Mouse (Mus musculus): ENCODE measurements at regions not wholly inside any gene's neighbourhood (a gene's known extent, or its start where the extent isn't known, plus 50 kb on each side); places are given as distances from the start of the nearest gene placed in this dataset.
A peak's percentile ranks its signal among the peaks of the same experiment; 100 is the strongest.

DNA sequence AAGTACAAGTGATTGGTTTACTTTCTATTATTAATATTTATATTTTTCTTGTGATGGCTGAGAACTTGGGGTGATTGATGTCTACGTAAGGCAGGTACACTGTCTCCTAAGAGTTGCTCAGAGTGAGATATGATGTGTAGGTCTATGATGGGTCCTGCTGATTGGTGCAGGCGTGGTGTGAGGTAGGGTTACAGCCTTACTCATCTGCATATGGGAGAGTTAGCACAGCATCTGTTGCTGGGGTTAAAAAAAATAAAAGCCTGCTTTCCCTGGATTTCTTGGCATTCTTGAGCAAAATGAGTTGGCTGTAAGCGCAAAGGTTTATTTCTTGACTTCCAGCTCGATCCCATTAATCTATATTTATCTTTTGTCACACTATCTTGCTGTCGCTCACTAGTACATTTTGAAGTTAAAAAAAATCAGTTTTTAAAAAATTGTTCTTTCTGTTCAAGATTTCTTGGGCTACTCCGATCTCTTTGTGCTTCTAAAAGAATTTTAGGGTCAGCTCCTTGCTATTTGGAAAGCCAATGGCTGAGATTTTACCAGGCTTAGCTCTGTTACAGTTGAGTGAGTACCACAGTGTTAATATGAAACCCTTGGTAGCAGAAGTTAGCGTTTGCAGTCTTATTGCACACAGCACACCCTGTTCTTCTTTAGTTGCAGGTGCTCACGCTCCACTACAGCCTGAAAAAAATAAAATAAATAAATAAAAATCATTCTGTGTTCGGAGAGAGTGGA, 482.0 kb downstream of the Plekhb2 start:
- no peak for DNase-seq

DNA sequence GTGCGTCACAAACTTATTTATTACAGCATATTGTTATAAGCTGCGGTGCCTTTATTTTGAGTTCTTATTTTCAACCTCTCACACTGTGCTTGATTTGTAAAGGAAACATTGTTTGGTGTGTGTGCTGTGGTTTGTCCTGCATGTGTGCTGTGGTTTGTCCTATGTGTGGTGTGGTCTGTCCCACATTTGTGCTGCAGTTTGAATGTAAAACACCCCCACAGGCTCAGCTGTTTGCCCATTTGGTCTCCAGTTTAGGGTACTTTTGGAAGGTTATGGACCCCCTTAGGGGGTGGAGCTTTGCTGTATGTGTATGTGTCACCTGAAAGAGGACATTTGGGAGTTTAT, 482.5 kb downstream of the Plekhb2 start:
- no peak for DNase-seq

DNA sequence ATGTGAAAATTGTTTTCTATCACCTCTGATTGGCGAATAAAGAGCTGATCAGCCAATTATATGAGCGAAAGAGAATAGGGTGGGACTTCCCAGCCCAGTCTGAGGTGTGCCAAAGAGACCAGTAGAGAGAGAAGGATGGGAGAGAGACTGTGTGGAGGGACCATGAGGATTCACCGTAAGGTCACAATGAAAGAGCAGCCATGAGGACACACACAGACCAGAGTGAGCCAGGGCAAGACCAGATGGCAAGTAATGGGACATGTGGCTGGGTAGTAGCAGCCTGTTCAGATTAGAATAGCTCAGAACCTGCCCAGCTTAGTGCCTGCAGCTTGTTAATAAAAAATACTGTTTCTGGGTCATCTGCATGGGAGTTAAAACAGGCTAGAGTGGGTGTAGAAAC, 487.9 kb downstream of the Plekhb2 start:
- DNase-seq, result peak; percentile 23 to 27

DNA sequence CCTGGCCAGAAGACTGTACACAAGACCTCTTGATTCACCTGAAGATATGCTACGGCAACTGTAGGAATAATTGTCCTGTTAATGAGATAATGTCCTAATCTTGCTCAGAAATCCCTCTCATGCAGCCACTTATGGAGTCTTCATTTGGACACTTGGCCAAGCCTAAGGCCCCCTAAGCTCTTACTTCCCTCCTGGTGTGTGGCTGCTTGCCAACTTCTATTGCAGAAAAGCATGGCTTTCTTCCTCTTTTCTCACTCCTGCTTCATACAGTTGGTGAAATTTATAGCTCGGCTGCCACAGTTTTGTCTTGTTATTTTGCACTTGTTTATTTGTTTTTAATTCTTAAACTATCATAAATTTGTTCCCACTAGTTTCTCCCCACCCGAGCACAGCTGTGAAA, 488.4 kb downstream of the Plekhb2 start:
- peak; percentile 61 to 64 for DNase-seq

DNA sequence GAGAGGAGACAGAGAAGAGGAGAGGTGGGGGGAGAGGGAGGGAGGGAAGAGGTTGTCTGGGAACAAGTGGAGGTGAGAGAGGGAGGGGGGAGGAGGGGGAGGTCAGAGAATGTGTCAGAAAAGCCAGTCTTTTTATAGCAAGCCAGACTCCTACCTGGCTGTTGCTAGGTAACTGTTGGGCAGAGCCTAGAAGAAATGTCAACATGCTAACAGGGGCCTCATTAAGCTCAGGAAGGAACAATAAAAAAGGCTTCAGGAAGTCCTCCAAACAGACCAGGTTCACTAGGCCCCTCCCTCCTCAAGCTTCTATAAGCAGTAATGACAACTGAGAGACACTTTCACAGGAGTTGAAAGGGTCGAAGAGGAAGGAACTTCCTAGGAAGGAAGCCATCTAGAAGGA, 494.8 kb downstream of the Plekhb2 start:
- no peak for DNase-seq

DNA sequence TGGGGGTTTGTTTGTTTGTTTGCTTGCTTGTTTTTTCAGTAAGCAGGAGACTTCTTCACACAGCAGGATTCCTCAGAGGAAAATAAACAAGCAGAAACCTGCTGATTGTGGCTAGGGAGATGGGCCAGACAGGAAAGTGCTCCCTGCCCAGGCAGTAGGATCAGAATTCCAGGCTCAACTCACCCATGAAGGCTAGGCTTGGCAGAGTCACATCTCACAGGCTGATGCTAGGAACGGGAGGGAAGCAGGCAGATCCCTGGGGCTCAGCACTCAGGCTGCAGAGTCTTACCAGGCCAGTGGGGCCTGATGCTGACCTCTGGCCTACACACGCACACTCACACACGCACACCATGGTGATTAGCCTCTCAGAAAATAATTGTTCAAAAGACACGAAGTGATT, 498.5 kb downstream of the Plekhb2 start:
- peak; percentile 28 to 31 for DNase-seq

DNA sequence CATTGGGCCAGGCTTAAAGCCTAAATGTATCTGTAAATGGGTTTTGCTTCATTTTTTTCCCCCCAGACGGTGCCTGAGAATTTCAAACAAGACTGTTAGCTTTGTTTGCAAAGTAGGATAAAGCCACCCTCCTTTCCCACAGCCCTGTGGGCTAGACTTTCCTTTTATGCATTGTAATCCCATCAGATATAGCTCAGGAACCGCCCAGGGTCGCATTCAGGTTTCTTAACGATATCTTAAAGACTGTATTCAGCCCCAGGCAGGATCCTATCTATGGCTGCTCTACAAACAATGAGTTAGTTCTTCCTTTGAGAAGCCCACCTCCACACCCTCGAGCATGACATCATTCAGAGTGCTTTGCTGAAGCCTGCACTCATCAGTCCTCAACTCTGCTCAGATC, 509.2 kb downstream of the Plekhb2 start:
- DNase-seq, result no peak

DNA sequence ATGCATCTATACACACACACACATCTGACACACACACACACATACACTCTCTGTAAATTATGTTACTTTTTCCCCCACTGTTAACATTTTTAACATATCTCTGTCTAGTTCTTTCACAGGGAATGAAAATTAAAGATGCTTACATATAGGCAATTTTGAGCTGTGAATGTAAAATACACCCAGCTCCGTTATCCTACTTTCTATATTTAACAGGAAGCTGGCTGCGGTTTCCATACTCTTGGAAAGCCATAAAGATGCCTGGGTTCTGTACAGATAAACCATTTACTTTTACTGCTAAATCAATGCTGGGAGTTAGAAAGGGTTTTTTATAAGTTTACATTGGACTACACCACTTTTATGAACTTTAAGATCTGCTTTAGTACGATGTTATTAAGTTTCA, 511.7 kb downstream of the Plekhb2 start:
- no peak for DNase-seq

DNA sequence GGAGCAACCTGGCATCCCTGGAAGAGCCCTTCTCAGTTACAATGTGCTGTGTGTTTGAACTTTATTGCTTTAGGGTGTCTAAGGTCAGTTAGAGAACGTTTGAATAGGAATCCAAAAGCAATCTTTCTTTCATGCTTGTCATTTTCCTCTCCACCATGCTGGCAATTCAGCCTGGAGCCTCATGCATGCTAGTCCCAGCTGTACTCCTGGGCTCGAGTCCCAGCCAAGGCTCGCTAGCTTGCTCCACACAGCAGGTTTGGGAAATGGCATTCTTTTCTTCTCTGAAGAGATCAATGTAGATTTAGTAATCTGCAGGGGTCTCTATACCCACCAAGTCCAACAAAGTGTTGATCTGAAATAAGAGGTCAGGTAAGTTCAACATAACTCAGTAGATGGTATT, 513.1 kb downstream of the Plekhb2 start:
- DNase-seq, result peak; percentile 64 to 74

DNA sequence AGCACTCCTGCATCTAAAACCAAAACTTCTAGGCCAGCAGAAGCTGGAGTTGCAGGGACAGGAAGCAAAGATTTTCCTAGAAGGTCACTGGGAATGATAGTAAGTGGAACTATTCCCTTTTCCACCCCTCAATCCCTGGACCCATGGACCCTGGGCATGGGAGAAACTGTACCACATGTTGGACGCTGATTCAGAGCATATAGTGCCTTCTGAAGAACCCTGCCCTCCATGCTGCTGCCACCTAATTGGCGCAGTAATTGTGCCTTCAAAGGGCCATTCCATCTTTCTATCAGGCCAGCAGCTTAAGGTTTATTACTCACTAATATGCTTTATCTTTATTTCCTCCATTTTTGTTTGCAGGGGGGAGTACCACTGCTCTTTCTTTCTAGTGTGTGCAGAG, 516.8 kb downstream of the Plekhb2 start:
- no peak for DNase-seq

DNA sequence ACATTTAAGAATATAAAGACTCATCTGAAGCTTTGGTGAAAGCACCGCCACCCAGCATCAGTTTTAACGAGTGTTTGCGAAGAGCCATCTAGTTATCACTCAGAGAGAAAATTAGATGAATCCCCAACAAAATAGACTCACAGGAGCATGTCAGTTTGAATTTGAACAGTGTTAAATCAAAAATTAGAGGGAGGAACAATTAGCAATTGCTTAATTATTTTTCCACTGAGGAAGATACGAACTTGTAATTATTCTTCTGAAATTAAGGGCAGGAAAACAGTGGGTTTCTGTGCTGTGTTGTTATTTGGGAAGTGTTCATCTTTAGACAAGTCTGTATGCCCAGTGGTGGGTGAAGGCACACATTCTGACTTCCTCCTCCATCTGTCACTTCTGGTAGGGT, 523.0 kb downstream of the Plekhb2 start:
- no peak for DNase-seq

DNA sequence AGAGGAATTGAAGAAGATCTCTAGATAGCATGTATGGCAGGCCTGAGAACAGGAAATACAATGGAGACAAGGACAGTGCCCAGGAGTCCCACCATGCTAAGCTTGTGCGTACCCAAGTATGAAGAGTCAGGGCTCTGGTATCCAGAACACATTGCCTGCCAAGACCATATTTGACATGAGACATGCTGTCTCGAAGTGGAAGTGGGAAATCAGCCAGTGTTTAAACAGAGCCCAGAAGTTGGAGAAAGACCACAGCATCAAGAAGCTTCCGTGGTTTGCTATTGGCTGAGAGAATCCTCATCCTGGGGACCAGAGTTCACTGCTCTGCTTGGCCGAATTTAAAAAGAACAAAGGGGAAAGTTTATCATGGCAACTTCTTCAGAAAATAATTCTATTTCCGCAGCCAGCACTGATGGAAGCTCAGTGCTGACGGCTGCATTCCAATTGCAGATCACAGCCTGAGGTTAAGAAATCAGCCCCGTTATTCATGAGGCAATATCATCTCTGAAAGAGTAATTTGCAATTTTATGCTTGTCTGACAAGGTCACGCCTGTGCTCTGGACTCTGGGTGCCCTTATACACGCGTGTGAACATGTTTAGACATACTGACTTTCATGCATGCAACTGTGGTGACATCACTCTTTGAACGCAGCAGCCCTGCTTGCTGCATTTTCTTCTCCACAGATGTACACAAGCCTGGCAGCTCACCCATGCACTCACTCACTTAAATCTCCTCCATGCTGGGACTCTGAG, 531.0 kb downstream of the Plekhb2 start:
- no peak for DNase-seq

DNA sequence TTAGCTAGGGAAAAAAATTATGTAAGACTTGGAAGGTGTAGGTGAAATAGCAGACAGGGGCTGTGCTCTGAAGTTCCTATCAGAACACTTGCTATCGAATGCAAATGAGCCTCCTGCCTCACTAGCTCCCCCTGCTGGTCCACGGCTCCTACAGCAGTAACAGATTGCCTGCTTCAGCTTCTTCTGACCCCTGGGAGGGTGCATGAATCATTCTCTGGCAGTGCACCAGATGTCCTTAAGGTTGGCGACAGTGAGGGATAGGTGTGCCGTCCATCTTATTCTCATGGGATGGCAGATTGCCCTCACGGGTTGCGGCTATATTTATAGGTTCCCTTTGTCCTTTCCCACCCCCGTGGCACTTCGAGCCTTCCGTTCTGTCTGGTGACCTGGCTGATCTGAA, 535.7 kb downstream of the Plekhb2 start:
- DNase-seq, result peak; percentile 94 to 96

DNA sequence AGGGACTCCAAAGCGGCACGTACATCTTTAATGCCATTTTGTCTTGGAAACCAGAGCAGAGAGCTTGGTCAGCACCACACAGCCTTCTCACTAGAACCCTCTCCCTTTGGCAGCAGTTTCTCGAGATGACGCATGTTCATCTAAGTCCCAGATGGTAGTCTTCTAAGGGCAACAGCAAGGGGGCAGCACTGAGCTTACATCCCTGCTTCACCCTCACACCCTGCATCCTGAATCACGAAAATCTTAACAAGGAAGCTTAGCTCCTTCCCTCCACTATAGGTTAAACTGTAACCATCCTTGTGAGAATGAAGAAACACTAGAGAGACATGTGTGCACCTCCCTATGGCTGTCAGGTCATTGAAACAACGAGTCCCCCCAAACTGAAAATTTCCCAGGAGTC, 538.4 kb downstream of the Plekhb2 start:
- DNase-seq, result peak; percentile 77 to 82

DNA sequence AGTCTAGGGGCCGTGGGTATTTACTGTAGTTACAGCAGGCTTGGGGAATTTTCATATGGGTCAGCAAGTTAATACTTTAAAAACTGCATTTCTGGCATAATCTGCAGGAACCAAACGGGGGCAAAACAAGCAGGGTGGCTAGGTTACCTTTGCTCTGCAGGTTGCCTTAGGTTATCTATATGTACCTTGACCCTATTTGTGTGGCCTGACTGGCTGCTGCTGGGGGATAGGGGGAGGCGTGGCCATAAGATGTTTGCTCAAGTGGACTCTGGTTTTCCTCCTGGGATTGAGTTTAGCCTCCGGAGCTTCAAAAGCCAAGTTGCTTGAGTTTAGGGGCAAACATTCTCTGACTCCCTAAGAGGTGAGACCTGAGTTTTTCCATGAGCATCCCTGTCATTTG, 540.6 kb downstream of the Plekhb2 start:
- no peak for DNase-seq

DNA sequence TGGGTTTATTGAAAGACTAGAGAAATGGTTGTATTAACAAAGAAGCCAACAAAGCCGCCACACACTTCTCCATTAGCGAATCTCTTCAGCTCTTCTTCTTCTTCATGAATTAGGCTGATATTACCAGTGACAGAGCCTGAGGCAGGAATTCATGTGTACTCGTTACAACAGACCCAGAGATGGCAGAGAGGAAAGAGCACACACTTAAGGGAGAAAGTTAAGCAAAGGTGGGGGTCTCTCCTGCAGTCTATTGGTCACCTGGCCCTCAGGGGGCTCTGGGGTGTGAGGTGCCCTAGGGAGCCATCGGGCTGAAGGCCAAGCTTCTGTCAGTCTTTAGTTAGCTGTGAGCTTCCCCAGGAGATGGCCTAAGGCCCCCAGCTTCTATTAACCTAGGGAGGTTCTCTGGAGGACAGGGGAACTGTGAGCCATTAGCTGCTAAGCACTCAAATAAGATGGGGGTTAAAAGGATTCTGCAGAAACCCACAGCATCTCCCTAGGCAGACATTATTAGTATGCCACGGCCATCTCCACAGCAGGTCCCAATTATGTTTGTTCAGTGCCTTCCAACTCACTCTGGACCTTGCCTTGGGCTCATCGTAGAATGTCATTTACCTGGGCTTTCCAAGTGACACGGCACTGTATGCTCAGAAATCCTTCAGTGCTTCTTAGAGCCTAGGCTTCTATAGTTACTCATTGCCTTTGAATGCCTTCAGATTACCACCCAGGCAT, 541.2 kb downstream of the Plekhb2 start:
- DNase-seq, result no peak

DNA sequence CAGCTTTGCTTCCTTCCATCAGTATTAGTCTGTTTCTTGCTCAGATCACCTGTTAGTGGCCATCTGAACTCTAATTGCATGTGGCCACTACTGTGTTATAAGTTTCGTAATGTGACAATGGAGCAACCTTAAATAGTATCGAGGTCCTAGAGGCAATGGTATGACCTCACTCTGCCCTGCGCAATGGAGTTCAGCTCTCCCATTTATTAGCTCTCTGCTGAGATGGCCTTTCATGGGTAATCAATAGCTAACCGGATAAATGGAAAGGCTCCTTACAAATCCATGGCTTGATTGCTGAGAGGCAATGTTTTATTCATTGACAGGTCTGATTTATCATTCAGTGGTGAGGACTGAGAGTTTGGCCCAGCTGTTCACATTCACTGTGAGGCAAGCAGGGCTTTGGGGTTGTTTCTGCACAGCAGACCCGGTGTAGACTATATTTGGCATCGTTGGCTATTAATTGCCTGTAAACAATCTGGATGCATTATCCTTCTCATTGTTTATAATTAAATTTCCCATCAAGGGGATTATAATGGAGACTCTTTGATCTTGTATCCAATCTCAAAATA, 543.9 kb downstream of the Plekhb2 start:
- DNase-seq, result no peak

DNA sequence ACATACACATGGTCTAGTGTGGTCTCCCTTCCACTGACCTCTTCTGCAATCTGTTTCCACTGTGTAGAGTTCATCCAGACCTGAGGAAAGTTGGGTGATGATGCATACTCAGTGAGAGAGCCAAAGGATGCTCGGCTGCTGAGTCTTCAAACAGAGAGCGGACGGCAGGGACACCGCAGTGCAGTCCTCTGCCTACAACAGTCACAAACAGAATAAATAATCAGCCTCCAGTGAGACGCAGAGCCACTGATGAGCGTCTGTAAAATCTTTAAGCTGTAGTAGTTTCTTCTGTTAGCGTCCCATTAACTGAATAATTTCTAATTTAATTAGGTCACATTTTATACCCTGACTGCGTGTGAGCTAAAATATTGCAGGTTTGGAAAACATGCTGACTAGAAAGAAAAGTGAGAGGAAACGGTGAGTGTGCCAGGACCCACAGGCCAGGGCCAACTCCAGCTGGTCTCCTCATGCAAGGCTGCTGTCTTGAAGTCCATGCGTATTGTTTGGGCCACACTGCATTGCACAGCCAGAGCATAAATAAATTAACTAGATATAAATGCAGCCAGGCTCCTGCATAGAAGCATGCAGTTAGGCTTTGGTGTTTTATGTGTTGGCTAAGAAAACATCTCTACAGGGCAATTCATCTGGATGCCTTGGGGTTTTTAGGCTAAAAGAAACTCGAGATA, 551.0 kb downstream of the Plekhb2 start:
- DNase-seq, result peak; percentile 61 to 75

DNA sequence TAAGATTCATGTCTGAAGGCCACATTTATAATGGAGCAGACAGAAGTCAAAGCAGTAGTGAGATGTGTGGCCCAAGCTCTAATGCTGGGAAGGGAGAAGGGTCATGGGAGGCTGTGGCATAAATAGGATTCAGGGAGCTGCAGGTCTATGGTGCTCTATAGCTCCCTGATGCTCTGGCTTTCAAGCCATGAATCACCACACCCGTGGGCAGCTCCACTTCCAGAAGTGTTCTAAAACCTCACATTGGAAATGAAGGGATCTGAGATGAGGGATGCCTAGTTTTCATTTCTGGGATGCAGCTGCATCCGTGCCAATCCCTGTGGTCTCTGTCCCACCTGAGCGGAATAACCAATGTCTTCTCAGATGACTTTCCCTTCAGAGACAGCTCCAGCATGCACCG, 553.2 kb downstream of the Plekhb2 start:
- DNase-seq, result no peak

DNA sequence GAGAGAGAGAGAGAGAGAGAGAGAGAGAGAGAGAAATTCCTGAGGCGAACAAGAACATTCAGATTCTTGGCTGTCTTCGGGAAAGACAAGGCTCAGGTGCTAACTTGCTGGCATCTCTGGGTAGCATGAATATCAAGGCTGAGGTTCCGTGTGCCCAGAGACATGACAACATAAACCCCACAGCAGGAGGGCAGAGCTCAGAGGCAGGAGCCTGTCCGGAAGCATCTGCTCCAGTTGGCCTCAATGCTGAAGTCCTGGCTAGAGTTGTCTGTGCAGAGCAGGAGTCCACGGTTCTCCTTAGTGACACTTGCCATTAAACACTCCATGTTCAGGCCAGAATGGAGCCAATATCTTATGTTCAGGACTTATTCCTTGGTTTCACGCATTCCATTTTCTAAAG, 555.6 kb downstream of the Plekhb2 start:
- DNase-seq, result peak; percentile 63 to 71

DNA sequence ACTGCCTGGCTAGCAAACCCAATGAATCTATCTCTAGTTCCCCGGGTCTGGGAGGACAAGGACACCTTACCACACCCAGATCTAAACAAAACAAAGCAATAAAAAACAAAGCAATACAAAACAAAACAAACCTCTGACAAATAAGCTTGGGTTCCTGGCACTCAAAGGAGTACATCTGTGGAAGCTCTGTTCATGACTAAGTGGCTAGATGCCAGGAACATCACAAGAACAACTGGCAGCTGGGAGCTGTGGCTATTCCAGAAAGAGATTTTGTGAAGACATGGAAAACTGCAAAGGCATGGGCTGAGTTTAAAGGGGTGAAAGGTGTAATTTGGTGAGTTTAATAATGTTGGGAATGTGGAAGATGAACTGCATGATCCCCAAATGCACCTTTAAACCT, 565.9 kb downstream of the Plekhb2 start:
- DNase-seq, result no peak

DNA sequence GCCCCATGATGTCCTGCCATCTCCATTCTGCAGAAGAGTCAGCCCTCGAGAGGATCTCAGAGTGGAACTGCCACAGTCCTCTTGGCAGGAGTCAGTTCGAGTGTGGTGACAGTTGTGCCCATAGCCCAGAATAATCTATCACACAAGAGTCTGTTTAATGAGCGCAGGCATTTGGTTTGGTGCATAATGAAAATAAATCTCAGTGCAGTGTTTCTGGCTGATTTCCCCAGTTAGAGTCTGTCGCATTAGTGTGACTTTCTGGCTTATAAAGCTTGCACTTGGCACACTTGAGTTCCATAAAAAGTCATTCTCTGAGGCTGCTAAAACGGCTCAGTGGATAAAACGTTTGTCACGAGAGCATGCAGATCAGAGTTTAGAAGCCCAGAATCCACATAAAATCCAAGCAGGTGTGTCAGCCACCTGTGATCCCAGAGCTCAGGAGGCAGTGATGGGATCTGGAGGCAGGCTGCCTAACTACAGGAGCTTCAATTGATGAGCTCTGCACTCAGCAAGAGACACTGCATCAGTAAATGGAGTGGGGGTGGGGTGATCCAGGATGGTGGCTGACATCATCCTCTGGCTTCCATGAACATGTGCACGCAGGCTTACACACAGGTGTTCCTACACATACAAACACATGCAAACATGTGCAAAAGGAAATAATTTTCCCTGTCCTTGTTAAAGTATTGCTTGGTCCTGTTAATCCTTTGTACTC, 578.5 kb downstream of the Plekhb2 start:
- DNase-seq, result peak in 1 of 2 experiments; percentile 30
